Mouse (Mus musculus) spleen, adult 2 months (tissue): ENCODE measurements around the gene Myo16.

Experiments used
- CTCF ChIP-seq: fragments of 200-500 bp; IDR thresholded peaks from 2 replicates; pipeline ENCODE4 v1.5.1; 2011; ENCODE audit warnings: mild to moderate bottlenecking, inconsistent platforms; ENCODE audit not compliant: insufficient read depth, insufficient read length, insufficient replicate concordance; ENCODE audit errors: extremely low read depth
- POLR2A ChIP-seq: fragments of 200-500 bp; IDR thresholded peaks from 2 replicates; pipeline ENCODE4 v1.6.1; 2011; ENCODE audit warnings: low read depth, low read length, inconsistent platforms

DNA sequence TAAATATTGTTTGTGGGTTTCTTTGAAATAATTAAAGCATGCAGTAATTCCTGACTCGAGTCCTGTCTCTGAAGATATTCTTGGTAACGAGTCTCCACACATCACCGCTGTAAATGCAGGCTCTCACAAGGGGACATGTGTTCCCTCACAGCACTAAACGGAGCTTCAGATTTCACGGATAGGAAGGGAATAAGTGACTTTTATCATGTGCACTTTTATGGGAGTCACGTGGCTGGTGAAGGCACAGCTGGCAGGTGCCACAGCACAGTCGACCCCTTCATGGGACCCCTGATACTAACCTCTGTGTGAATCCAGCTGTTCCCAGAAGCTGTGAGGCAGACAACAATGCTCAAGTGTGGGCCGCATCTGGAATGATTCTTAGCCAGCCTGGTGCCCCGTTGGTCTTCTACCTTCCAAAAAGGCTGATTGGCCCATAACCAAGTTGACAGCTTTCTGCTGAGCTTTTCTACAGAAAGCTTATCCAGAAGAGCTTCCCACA is 304.5 kb downstream of the Myo16 start:
- TF ChIP-seq POLR2A (no peak), CTCF (no peak)
